Mouse (Mus musculus): ENCODE data around the gene Gorasp1.

The Gorasp1 gene

DNA sequence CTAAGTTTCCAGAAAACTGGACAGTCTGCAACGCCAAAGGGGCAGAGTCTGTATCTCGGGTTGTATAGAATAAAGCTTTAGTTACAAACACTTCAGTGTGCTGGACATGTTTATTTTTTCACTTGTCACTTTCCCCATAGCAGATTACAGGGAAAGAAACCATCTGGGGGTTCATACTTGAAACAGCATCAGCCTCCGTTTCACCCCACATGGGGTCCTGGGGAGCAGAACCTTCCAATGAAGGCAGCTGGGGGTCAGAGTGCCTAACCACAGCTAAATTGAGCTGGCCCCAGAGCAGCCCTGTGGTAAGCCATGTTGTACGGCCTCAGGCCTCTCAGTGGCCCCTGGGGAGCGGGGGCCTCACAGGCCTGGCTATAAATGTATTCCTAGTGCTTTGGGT is 10.9 kb downstream of the Gorasp1 start:
- DNase-seq (ENCODE audit: low spot score): no peak

DNA sequence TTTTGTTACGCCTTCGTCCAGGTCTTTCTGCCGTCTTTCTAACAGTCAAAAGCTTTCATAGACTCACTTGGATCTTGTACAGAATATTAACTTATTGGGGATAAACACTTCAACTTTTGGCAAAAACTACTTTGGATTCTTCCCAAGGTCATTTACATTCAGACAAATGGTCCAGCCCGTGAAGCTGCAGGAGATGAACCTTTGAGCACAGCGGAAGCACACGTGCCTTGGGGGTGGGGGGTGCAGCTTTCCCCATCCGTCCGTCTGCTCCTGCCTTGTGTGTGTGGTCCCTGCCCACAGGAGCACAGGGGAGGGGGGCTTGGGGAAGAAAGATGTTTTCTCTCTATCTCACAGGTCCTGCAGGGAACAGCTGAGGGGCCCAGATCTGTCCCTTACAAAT is 11.6 kb downstream of the Gorasp1 start:
- DNase-seq (ENCODE audit: low spot score): no peak

DNA sequence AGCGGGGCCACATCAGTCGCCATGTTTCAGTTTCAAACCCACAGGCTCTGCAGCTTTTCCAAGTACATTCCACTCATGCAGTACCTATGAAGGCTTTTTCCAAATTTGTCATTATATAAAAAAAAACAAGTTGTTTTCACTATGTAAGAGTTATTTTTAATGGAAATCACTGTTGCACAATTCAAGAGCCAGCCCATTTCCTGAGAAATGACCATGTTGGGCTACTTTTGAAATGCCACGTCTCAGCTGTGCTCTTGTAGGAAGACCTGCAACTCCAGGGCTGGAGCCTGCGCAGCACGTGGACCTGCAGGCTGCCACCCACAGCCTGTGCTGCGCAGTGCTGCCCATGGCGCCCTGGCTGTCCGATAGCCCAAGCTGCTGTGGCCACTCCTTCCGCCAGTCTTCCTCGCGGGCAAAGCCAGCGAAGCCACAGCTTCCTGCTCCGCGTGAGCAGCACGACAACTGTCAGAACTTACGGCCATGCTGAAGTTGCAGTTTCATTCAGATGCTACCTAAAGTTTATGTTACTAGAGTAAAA is 12.2 kb downstream of the Gorasp1 start:
- no peak for DNase-seq (ENCODE audit: low spot score)

DNA sequence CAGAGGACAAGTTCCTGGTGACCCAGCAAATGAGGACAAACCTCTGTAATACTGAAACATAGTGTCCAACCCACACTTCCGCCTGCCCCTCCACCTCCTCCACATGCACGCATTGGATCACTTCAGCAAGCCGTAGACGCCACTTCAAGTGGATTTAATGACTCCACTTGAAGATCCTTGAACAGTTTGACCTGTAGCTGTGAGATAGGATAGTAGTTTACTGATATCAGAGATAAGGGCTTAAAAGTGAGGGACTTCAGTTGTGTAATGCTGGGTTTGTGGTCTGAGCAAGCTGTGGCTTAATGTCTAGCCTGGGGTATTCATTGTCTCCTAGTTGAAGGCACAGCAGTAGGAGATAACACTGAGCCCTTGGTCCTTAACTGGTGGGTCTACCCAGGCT is 13.9 kb downstream of the Gorasp1 start:
- no peak for DNase-seq (ENCODE audit: low spot score)

DNA sequence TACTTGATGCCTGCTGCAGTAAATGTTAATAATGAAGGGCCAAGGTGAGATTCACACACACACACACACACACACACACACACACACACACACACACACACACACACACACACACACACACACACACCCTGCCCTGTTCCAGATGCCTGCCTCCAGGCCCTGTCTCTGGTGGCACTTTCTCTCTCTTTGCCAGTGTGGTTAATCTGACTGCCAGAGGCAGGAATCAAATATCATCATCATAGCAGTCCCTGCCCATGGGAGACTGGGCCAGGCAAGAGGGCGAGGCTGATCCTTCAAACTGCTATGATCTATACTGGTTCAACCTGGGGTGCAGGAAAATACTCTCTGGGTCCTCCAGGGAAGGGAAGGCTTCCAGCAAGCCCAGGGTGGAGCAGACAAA is 17.5 kb downstream of the Gorasp1 start:
- no peak for DNase-seq (ENCODE audit: low spot score)

DNA sequence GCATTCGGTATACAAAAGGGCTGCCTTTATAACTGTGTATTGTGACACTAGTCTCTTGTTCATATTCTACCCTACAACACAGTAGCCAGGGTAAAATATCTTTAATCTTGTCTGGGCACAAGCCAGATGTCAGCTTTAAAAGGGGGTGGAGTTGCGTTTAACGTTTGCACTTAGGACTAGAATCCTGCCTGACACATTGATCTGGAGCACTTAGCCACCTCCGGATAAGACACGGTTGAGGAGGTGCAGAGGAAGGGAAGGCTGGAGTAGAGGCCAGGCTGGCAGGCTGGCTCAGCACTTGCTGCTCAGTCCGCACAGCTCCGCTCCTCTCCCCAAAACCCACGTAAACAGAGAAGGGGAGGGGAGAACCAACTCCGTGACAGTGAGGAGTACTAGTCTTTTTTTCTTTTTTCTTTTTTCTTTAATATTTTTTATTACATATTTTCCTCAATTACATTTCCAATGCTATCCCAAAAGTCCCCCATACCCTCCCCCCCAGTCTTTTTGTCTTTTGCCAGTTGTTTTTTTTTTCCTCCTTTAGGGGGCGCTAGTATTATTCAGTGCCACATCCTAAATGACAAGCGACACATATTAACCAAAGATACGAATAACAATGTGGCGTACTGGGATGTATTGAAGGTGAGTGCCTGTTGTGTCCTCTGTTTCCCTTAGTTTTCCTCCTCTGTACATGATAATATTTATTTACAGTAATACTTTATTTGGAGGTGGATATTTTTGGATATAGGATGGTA is 24.1 kb downstream of the Gorasp1 start:
- no peak for DNase-seq (ENCODE audit: low spot score)

DNA sequence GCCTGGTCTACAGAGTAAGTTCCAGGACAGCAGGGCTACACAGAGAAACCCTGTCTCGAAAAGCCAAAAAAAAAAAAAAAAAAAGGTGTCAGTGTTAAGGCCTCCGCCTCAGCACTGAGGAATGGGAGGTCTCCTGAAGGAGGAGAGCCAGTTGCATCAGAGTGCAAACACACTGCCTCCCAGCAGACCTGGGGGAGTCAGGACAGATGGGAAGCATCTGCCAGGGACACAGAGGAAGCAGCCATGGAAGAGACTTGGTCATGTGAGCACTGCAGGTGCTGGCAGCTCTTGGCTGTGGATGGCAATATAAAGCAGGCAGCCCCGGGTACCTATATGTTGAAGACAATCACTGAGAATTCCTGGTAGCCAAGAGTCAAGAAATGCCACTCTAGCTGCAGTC is 27.4 kb downstream of the Gorasp1 start:
- DNase-seq (ENCODE audit: low spot score): no peak

DNA sequence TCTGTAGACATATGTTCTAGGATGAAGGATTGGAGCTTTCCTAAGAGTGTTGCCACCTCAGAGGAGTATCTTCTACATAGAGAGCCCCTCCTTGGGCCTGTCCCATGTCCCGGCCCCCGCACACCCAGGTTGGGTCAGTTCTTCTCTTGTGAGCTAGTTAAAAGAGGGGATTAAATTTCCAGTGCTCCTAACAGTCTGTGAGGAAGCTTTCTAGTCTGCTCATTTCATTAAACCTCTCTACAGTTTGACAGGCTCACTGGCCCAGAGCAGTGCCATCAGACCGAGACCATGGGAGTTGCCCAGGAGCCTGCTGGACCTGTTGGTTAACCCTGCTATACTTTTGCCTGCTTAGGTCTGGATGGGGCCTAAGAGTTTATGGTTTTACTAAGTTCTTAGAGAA is 28.7 kb downstream of the Gorasp1 start:
- no peak for DNase-seq (ENCODE audit: low spot score)

DNA sequence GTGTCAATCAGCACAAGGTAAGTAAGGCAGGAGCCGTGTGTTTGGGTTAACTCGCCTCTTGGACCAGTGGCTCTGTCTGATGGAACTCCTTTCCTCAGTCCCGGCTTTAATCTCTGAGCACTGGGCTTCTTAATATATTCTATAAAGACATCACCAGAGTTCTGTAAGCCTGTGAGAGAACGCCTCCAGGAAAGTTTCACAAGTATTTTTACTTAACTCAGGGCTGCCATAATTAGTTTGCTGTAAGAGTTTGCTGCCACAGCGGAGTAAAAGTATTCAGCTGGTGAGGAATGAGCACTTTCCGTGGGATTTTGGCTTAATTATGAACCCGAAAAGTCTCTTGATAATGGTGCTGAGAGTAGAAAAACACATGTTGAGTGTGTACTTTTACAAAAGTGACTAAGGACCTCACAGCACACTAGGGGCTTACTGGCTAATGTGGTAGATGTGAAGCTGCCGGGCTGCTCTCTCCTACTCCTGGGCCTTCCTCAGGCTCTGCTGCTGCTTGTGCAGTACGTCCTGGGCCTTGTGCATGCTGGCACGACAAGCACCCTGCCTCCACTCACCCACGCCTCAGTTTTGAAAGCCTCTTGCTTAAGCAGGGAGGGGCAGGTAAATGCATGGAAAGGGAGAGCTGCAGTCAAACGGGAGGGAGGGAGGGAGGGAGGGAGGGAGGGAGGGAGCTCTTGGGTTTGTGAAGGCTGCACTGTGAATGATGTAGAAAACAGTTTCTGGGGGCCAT is 34.8 kb downstream of the Gorasp1 start:
- DNase-seq (ENCODE audit: low spot score): no peak

DNA sequence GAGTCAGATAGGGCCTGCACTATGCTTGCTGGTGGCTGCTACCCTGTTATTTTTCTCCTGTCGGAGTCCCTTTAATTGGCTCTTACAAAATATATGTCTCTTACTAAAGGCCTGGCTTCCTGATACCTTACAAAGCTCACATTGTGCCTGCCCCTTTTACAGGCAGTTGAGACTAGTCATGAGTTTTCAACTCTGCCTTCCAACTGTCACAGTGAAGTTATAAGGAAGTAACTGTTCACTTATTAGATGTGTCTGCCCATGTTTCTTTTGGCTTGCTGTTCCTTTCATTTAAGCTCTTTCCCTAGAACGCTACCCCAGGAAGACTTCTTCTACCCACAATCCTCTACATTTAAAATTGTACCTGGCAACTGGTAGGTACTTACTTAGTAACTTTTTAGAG is 37.9 kb downstream of the Gorasp1 start:
- DNase-seq (ENCODE audit: low spot score): no peak

DNA sequence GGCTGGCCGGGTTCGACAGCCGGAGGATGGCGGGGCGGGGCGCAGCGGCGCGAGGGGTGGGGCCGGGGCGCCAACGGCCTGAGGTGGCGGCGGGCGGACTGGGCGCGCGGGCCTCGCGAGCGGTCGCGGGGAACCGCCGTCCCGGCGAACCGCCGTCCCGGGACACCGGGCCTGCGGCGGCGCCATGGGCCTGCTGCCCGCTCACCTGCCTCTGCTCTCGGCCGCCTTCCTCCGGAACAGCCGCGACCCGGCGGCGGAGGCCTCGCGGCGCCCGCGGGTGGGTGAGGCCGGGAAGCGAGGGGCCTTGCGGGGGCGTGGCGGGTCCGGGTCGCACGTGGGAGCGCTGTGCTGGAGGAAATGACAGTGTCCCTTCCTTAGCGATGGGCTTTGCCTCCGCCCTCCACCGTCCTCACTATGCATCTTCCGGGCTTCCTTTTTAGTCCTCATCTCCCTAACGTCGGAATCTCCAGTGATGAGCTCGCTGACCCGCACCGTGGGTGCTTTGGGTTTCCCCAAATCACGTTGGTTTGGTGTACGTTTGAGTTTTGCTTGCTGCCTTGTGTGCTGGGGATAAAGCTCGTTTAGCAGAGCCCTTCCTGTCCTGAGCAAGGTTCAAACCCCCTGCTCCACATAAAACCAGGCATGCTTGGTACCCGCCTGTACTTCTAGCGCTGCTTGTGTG is 42.2 kb downstream of the Gorasp1 start:
- peak; percentile 58 for DNase-seq (ENCODE audit: low spot score)

DNA sequence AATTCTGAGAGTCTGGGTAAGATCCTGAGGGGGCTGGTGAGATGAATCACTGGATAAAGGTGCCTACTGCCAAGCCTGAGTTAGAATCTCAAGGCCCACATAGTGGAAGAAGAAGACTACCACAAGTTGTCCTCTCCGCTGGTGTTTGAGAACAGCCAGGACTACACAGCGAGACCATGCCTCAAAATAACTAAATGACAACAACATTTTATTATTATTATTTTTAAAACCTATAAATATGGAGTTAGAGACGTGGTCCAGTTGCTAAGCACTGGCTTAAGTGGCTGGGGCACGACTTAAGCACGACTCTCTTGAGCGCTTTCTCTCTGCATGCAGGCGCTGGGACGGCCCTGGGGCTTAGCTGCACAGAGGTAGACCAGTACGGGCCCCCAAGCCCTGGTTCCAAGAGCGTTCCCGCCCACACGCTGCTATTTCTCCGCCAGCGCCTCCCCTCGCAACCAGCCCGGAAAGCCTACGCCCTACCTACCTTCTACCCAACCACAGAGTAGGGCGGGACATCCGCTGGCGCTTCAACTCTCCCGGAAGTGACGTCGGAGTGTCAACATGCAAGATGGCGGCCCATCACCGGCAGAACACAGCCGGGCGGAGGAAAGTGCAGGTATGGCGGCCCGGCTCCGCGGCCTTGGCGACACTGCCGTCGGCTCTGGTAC is 42.9 kb downstream of the Gorasp1 start, which contains the start of gene Wdr48:
Wdr48 (plus strand) TSS at position 540 of the 671 bp plus-strand sequence.
- peak; percentile 97 for DNase-seq (ENCODE audit: low spot score)

DNA sequence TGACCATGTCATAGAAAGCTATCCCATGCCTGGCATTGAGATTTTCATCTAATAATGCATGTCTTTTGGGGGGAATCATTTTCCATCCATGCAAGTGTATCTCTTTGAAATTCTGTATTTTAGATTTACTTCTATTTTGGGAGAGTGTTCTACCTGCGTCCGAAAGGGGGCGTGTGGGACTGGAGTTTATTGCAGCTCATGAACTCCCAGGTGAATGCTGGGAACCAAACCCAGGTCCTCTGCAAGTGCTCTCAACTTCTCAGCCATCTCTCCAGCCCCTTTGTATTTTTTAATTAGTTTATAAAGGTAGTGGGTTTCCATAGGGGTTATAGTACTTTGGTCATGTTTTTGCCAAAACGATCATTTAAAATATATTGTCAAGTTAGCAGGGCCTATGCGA is 43.5 kb downstream of the Gorasp1 start:
- no peak for DNase-seq (ENCODE audit: low spot score)

DNA sequence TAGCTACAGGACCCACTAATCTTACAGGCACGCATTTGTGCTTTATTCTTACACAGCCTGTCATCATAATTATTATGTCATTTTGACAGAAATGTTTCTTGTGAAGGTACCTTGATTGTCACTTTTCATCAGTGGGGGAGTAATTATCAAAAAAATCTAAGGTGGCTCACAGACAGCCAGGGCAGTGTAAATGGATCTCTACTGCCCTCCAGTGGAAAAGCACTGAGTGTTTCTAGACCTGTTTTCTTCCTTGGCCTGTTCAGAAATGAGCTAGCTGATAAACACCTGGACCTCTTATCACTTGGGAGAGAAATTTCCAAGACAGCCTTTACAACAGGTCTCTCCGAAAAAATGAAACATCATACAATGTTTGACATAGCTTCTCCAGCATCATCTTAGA is 46.7 kb downstream of the Gorasp1 start:
- no peak for DNase-seq (ENCODE audit: low spot score)

DNA sequence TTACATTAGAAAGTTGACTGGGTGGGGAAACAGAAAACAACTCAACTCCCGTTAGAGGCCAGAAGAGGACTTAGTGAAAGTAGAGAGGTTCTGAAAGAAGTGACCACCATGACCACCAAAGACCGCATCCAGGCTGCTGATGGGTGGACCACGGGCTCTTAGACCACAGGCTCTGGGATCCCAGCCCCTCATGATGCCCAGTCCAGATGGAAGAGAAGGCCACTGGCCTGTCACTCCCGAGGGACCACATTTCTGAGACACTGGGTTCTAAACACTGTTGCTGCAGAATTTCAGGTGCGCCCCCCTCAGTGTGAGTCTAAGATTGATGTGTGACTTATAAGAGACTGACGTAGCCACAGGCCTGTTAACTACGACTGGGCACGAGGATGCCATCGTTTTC is 47.9 kb downstream of the Gorasp1 start:
- DNase-seq (ENCODE audit: low spot score): no peak

DNA sequence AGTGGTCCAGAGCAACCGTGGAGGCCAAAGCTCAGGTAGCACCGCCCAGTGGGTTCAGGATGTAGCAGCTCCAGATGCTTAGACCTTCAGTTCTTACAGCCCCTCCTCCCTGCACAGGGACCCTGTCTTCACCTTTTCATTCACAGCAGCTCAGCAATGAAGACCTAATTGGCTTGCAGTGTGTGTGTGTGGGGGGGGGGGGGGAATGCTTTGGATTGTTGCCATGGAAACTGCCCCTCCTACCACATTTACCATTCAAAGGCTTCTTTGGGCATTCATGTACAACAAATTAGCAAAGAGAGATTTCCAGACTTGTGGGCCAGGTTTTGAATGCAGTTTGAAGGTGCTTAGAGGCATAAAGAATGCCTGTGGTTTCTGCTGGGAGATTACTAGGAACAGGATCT is 48.5 kb downstream of the Gorasp1 start:
- no peak for DNase-seq (ENCODE audit: low spot score)

DNA sequence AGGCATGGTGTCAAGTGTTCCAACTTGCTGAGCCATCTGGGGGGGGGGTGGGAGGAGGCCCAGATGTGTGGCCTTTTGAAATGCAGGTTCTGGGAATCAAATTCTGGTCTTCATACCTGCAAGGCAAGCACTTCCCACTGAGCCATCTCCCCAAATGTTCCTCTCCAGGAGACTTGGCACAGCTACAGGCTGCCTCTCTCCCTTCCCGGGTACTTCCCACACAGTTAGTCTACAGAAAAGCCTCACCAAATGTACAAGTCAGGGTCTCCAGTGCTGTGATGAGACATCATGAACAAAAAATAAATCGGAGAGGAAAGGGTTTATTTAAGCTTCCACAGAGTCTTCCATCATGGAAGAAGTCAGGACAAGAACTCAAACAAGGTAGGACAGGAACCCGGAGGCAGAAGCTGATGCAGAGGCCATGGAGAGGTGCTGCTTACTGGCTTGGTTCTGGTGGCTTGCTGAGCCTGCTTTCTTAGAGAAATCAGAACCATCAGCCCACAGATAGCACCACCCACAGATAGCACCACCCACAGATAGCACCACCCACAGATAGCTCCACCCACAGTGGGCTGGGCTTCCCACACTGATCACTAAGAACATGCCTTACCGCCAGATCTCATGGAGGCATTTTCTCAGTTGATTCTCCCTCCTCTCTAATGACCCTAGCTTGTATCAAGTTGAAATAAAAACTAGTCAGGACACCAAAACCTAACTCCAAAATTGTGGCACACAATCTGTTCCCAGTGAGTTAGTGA is 50.0 kb downstream of the Gorasp1 start:
- no peak for DNase-seq (ENCODE audit: low spot score)

Data from MN1 (cell line).